Mouse (Mus musculus) heart, embryonic 16.5 days (tissue): Measurements from ENCODE around the gene Kcnq1. TPM values are rescaled to one million over a fixed set of nuclear protein-coding genes. Genes with fewer than 3 reads are reported as not detected.

ENCODE experiments used
- ATAC-seq: fragments of 200-750 bp; cut with Nextera tagmentation; replicated peaks from 2 replicates; pipeline ENCODE4 v1.8.0; 2017; ENCODE audit warnings: moderate number of reproducible peaks; ENCODE audit not compliant: insufficient read depth, low FRiP score; ENCODE audit errors: extremely low read depth
- H3K27ac ChIP-seq: fragments of 300-500 bp; sonication (generic); 2 replicates; pipeline ENCODE4 v1.5.1; 2014; ENCODE audit warnings: mild to moderate bottlenecking, low read length, control low read depth, moderate library complexity
- H3K27me3 ChIP-seq: fragments of 300-500 bp; sonication (generic); 2 replicates; pipeline ENCODE4 v1.6.1; 2014; ENCODE audit warnings: low read length, mixed read lengths; ENCODE audit not compliant: control insufficient read depth, insufficient read depth
- H3K36me3 ChIP-seq: fragments of 300-500 bp; sonication (generic); 2 replicates; pipeline ENCODE4 v1.6.1; 2014; ENCODE audit not compliant: control insufficient read depth, insufficient read depth
- H3K4me1 ChIP-seq: fragments of 300-500 bp; sonication (generic); 2 replicates; pipeline ENCODE4 v1.6.1; 2014; ENCODE audit warnings: low read length, mixed read lengths; ENCODE audit not compliant: control insufficient read depth, insufficient read depth
- H3K4me2 ChIP-seq: fragments of 300-500 bp; sonication (generic); 2 replicates; pipeline ENCODE4 v1.6.1; 2014; ENCODE audit warnings: low read depth, mild to moderate bottlenecking, control low read depth, low read length
- H3K4me3 ChIP-seq: fragments of 300-500 bp; sonication (generic); 2 replicates; pipeline ENCODE4 v1.5.1; 2014; ENCODE audit warnings: mild to moderate bottlenecking, control low read depth, low read length
- H3K9ac ChIP-seq: fragments of 300-500 bp; sonication (generic); 2 replicates; pipeline ENCODE4 v1.6.1; 2014; ENCODE audit warnings: low read length, control low read depth
- H3K9me3 ChIP-seq: fragments of 300-500 bp; sonication (generic); replicated peaks from 2 replicates; pipeline ENCODE4 v1.6.1; 2016; ENCODE audit warnings: low read length; ENCODE audit not compliant: control insufficient read depth
- WGBS: fragments of 180-500 bp; shearing (Covaris S2); extraction: QIAGEN DNeasy Blood & Tissue Kit; methylation state at CpG from one replicate; pipeline ENCODE4 v1.1.7; 2014; 5-methylcytosine and 5-hydroxymethylcytosine counted together
- polyA plus RNA-seq: library from polyadenylated mRNA; unstranded; fragments of >200 nt; fragmentation: Nextera tagmentation; extraction: Ambion mirVana; gene quantifications from 2 replicates; pipeline ENCODE4 v1.2.1, GENCODE M21; 2015

Kcnq1 gene
- polyA plus RNA-seq, 1 experiment from 2014 or later, result 34.9 TPM

DNA sequence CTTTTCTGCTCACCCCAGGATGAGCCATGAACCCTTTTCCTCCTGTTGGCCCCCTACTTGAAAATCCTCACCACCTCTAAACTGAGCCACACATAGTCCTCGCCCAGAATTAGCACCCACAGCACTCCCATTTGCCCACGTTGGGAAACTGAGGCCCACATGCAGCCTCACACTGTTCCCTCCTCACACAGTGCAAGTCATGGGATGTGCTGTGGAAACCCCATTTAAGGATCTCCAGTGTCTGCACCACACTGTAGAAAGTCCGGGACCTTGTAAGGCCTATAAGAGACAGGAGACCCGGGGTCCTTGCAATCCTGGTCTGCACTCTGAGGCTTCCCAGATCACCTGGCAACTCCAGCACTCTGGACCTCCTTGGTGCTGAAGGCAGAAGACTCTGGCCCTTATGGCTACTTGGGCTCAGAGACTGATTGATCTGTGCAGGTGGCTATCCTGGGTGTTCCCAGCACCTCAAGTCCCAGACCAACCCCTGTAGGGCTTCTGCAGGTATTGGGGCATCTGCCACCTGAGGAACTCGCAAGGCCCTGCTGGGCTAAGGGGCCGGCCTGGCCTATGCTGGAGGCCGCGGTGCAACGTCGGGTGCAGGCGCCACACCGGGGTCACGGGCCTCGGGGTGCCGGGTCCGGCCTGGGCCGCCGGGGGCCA lies 331.2 kb downstream of the Kcnq1 start:
- Histone ChIP-seq H3K4me2 (peak overlapping the region; percentile 87), H3K9me3 (no peaks in the 10 kb centered on the region), H3K27me3 (no peaks in the 10 kb centered on the region), H3K9ac (peak overlapping the region; percentile 74), H3K27ac (no peak overlapping the region), H3K4me3 (peak overlapping the region; percentile 58), H3K4me1 (peaks cover 3% of the 10 kb centered on the region; the same call in 1 of the 2 replicates), H3K36me3 (no peaks in the 10 kb centered on the region)
- 22% methylated on average over 18 of the region's 18 CpGs for WGBS
- no peak for ATAC-seq

DNA sequence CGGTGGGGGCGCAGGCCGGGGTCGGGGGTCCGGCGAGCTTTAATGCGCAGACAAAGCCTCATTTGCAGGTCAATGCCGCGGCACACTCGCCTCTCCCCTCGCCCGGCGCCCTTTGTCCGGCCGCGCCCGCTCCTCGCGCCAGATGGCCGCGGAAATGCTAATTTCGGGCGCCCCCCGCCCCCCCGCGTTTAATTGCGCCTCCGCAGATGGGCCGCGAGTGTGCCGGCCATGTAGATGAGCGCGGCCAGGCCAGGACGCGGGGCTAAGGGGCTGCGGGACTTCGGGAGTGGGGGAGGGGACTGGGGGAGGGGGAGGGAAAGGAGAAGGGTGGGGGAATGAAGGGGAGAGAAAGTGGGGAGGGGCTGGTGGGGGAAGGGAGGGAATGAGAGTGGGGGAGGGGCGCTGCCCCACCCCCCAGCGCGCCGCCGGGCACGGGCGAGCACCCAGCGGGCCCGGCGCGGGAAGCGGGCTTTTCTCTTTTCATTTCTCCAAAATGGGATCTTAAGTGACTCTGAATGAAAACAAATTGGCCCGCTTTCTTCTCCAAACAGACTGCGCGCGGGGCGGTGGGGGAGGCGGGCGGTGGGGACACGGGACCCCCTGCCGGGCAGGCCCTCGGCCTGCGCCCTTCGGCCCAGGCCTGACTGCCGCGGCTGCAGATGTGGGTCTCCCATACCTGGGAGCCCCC lies 331.9 kb downstream of the Kcnq1 start:
- Histone ChIP-seq H3K9me3 (no peaks in the 10 kb centered on the region), H3K27me3 (no peaks in the 10 kb centered on the region), H3K4me1 (peaks cover 3% of the 10 kb centered on the region; the same call in 1 of the 2 replicates), H3K27ac (no peak overlapping the region), H3K4me3 (peak overlapping the region; percentile 58), H3K4me2 (peak overlapping the region; percentile 87), H3K9ac (peak overlapping the region; percentile 74), H3K36me3 (no peaks in the 10 kb centered on the region)
- WGBS, result 3% methylated on average over 56 of the region's 63 CpGs
- no peak for ATAC-seq

DNA sequence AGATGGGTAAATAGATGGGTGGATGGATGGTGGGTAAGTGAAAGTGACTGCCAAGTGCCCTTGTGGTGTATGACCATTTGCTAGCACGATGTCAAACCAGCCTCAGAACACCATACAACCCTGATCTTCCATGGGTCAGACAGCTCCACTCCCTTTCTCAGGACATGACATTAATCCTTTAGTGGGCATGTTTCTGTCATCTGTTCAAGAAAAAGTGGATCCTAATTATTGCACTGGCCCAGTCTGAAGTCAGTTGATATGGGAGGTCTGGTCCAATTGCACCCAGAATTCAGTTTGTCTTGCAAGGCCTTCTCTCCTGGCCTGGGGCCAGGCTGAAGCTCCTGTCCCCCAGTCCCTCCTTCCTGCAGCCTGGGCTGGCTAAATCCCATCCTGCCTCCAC lies 332.8 kb downstream of the Kcnq1 start:
- Histone ChIP-seq H3K4me1 (peaks cover 3% of the 10 kb centered on the region; the same call in 1 of the 2 replicates), H3K27me3 (peaks cover 5% of the 10 kb centered on the region; the same call in 1 of the 2 replicates), H3K9ac (no peak overlapping the region), H3K9me3 (no peaks in the 10 kb centered on the region), H3K4me3 (no peak overlapping the region), H3K4me2 (no peak overlapping the region), H3K27ac (no peak overlapping the region), H3K36me3 (no peaks in the 10 kb centered on the region)
- no peak for ATAC-seq
- WGBS, result 60% methylated on average over 1 of the region's 1 CpGs

DNA sequence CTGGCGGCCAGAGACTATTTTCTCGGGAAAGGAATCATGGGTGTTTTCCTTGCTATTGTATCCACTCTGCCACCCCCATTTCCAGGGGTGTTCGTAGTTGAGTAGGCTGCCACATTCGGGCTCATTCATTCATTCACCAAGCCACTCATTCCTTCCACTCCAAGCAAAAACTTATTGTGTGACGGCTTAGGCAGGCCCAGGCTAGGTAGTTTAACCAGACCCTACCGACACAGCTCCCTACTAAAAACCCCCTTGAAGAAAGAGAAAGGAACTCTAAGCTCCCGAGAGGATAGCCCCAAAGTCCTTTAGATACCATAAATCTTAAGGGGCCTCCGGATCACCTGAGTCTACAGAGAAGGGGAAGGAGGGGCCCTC lies 338.4 kb downstream of the Kcnq1 start:
- Histone ChIP-seq H3K4me2 (no peak overlapping the region), H3K4me1 (peaks cover 7% of the 10 kb centered on the region; the same call in 1 of the 2 replicates), H3K36me3 (no peaks in the 10 kb centered on the region), H3K27ac (no peak overlapping the region), H3K4me3 (no peak overlapping the region), H3K27me3 (peaks cover 20% of the 10 kb centered on the region), H3K9me3 (no peaks in the 10 kb centered on the region), H3K9ac (no peak overlapping the region)
- WGBS, result 66% methylated on average over 8 of the region's 8 CpGs
- ATAC-seq, result no peak

DNA sequence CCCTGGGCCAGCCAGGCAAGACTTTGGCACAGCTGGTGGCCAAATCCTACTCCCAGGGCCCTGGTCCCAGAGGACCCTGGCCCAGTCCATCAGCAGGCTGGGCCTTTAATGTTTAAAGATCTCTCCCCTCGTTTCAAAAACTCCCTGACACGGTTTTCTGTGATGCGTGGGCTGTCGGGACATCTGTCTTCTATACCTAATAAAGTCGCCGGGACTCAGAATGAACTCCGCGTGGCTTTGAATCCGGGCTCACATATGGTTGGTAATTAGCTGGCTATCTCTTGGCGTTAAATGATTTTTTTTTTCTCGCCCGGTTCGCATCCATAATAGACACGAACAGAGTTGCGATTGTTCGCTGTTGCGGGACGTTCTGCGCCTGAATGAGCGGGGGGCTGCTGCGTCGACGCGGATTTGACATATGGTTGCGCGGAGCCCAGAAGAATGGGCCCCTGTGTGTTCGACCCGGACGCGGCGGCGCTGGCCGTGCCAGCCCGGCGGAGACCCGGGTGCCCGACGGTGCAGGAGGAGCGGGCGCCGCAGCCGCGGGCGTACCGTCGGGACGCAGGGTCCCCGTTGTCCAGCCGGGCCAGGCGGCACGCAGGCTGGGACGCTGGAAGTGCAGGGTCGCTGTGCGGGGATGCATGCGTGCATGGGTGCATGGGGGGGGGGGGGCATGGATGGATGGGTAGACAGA lies 338.9 kb downstream of the Kcnq1 start:
- H3K27ac ChIP-seq, result no peak overlapping the region
- 9% methylated on average over 54 of the region's 55 CpGs for WGBS
- peaks cover 7% of the 10 kb centered on the region; the same call in 1 of the 2 replicates for H3K4me1 ChIP-seq
- peaks cover 20% of the 10 kb centered on the region for H3K27me3 ChIP-seq
- ATAC-seq, result no peak; the same call in 1 of the 2 replicates
- H3K4me2 ChIP-seq, result peak overlapping the region; percentile 83
- H3K9me3 ChIP-seq, result no peaks in the 10 kb centered on the region
- H3K9ac ChIP-seq, result peak overlapping the region; percentile 69
- H3K4me3 ChIP-seq, result peak overlapping the region; percentile 51
- no peaks in the 10 kb centered on the region for H3K36me3 ChIP-seq

DNA sequence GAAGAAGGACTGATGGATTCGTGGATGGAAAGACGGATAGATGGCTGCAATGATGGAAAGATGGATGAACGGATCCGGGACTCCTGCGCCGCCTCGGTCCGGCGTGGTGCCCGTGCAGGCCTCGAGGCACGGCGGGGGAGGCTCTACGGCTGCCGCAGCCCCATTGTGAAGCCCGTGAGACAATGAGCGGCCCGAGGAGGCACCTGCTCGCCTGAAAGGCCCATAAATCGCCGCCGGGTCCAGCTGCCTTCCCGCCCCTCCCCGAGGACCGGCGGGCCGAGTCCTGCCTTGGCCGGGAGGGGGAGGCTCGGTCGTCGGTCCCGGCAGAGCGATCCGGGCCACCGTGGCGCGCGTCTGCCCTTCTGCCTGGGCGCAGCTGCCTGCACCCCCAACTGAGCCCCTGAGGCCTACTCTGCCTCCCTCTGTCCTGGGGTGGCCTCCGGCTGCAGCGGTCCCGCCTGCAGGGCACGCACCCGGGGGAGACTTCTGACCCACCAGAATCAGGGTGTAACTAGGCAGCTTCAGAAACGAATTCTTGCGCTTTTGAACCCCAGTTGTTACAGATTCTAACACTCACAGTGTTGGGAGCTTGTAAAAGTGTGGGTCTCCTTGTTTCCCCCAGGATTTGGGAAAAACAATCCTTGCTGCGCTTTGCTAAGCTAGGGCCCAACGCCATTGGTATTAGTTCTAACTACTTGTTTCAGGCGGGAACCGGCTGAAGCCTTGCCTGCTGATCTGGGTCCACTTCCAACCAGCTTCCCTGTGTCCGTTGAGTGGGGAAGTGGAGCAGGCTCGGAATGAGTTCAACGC lies 339.7 kb downstream of the Kcnq1 start:
- Histone ChIP-seq H3K27ac (no peak overlapping the region), H3K27me3 (peaks cover 20% of the 10 kb centered on the region), H3K4me3 (peak overlapping the region; percentile 51), H3K4me2 (peak overlapping the region; percentile 83), H3K9me3 (no peaks in the 10 kb centered on the region), H3K36me3 (no peaks in the 10 kb centered on the region), H3K9ac (peak overlapping the region; percentile 69), H3K4me1 (peaks cover 7% of the 10 kb centered on the region; the same call in 1 of the 2 replicates)
- ATAC-seq, result peak; percentile 18; the same call in 1 of the 2 replicates
- 9% methylated on average over 53 of the region's 53 CpGs for WGBS

DNA sequence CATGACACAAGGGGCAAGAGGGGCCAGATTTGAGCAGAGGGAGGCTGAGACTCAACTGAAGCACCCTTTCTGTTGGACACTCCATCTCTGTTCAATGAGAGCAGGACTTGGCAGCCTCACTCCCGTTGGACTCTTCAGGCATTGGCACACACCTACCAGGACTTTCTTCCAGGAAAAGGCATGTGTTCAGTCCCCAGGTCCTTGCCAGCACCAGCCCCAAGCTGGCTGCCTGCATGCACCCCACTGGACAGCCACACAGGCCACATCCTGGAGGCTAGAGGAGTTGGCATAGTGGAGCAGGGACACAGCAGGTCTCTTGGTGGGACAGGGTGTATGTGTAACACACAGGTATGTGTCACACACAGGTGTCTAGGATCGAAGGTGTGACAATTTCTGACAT lies 341.0 kb downstream of the Kcnq1 start:
- H3K4me3 ChIP-seq, result no peak overlapping the region
- H3K36me3 ChIP-seq, result no peaks in the 10 kb centered on the region
- H3K4me1 ChIP-seq, result peaks cover 7% of the 10 kb centered on the region; the same call in 1 of the 2 replicates
- peaks cover 20% of the 10 kb centered on the region for H3K27me3 ChIP-seq
- no peak overlapping the region for H3K9ac ChIP-seq
- no peak for ATAC-seq
- 62% methylated on average over 2 of the region's 2 CpGs for WGBS
- no peaks in the 10 kb centered on the region for H3K9me3 ChIP-seq
- no peak overlapping the region for H3K27ac ChIP-seq
- no peak overlapping the region for H3K4me2 ChIP-seq

DNA sequence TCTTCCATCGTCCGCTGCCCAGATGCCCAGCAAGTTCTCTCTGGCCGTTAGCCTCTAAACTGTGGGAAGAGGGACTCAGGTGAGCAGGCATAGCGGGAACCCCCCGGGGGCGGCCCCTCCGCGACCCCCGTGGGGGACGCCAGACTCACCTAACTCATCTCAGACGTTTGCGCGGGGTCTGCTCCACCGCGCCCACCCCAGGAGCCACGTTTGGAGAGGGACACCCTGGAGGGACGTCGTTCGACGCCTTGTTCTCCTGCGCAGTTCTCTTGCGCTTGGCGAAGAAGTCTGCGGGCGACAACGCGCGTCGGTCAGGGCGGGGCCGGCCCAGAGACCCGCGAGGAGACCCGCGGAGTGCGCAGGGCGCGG lies 352.8 kb downstream of the Kcnq1 start:
- 13% methylated on average over 38 of the region's 38 CpGs for WGBS
- peaks cover 8% of the 10 kb centered on the region for H3K4me1 ChIP-seq
- no peak for ATAC-seq
- no peaks in the 10 kb centered on the region for H3K27me3 ChIP-seq
- no peaks in the 10 kb centered on the region for H3K36me3 ChIP-seq
- H3K9me3 ChIP-seq, result peaks cover 16% of the 10 kb centered on the region
- H3K27ac ChIP-seq, result peak overlapping the region; percentile 59; the same call in 1 of the 2 replicates
- peak overlapping the region; percentile 80 for H3K4me2 ChIP-seq
- H3K4me3 ChIP-seq, result peak overlapping the region; percentile 68
- H3K9ac ChIP-seq, result peak overlapping the region; percentile 81
